Mouse (Mus musculus) neural tube, embryonic 13.5 days (tissue): ENCODE data around the gene Tef. TPM values are rescaled to one million over a fixed set of nuclear protein-coding genes. Genes with fewer than 3 reads are reported as not detected.

Source experiments
- ATAC-seq: fragments of 200-750 bp; cut with Nextera tagmentation; 2 replicates; pipeline ENCODE4 v1.8.0; 2017; ENCODE audit warnings: low read depth, mild to moderate bottlenecking, moderate TSS enrichment, moderate library complexity
- H3K27ac ChIP-seq: fragments of 300-500 bp; sonication (generic); replicated peaks from 2 replicates; pipeline ENCODE4 v1.5.1; 2015; ENCODE audit warnings: moderate library complexity, mild to moderate bottlenecking, inconsistent platforms
- H3K27me3 ChIP-seq: fragments of 300-500 bp; sonication (generic); 2 replicates; pipeline ENCODE4 v1.6.1; 2015; ENCODE audit warnings: mild to moderate bottlenecking, inconsistent platforms
- H3K36me3 ChIP-seq: fragments of 300-500 bp; sonication (generic); 2 replicates; pipeline ENCODE4 v1.6.1; 2015; ENCODE audit warnings: mild to moderate bottlenecking, inconsistent platforms
- H3K4me1 ChIP-seq: fragments of 300-500 bp; sonication (generic); replicated peaks from 2 replicates; pipeline ENCODE4 v1.6.1; 2015; ENCODE audit warnings: inconsistent platforms
- H3K4me2 ChIP-seq: fragments of 300-500 bp; sonication (generic); 2 replicates; pipeline ENCODE4 v1.6.1; 2015; ENCODE audit warnings: inconsistent platforms, mild to moderate bottlenecking, moderate library complexity
- H3K4me3 ChIP-seq: fragments of 300-500 bp; sonication (generic); 2 replicates; pipeline ENCODE4 v1.5.1; 2015; ENCODE audit warnings: mild to moderate bottlenecking, inconsistent platforms
- H3K9ac ChIP-seq: fragments of 300-500 bp; sonication (generic); 2 replicates; pipeline ENCODE4 v1.6.1; 2015; ENCODE audit warnings: moderate library complexity, mild to moderate bottlenecking, inconsistent platforms
- H3K9me3 ChIP-seq: fragments of 300-500 bp; sonication (generic); 2 replicates; pipeline ENCODE4 v1.6.1; 2016; ENCODE audit warnings: inconsistent platforms
- WGBS: fragments of 180-500 bp; shearing (Covaris S2); methylation state at CpG from one replicate; pipeline ENCODE4 v1.1.7; 2015; 5-methylcytosine and 5-hydroxymethylcytosine counted together
- polyA plus RNA-seq: library from polyadenylated mRNA; unstranded; fragments of >200 nt; fragmentation: Nextera tagmentation; extraction: Ambion mirVana; gene quantifications from 2 replicates; pipeline ENCODE4 v1.2.1, GENCODE M21; 2015

Gene Tef
- polyA plus RNA-seq, 1 experiment from 2014 or later = 20.6 TPM

DNA sequence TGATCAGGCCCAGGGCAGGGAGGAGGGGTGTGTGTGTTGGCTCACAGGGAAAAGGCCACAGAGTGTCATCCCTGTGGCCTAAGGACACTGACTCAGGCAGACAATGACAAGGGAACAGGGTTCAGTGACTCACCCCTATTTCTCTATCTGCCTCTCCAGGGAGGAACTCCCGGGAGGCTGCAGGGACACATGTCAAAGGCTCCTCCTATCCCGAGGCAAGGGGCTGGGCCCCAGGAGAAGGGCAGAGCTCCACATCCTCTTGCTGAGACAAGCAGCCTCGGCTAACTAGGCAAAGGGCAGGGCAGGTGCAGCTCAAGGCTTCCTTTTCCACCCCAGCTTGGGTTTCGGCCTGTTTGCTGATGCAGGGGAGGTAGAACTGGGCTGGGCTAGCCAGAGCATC lies 43.5 kb downstream of the Tef start:
- no peaks in the 10 kb centered on the region for H3K27me3 ChIP-seq
- no peak overlapping the region for H3K27ac ChIP-seq
- no peak overlapping the region for H3K9ac ChIP-seq
- H3K4me1 ChIP-seq = no peaks in the 10 kb centered on the region; the same call in 1 of the 2 replicates
- H3K36me3 ChIP-seq = peaks cover 35% of the 10 kb centered on the region
- 34% methylated on average over 4 of the region's 4 CpGs for WGBS
- H3K4me2 ChIP-seq = no peak overlapping the region
- H3K4me3 ChIP-seq = no peak overlapping the region
- ATAC-seq = no peak
- H3K9me3 ChIP-seq = no peaks in the 10 kb centered on the region

DNA sequence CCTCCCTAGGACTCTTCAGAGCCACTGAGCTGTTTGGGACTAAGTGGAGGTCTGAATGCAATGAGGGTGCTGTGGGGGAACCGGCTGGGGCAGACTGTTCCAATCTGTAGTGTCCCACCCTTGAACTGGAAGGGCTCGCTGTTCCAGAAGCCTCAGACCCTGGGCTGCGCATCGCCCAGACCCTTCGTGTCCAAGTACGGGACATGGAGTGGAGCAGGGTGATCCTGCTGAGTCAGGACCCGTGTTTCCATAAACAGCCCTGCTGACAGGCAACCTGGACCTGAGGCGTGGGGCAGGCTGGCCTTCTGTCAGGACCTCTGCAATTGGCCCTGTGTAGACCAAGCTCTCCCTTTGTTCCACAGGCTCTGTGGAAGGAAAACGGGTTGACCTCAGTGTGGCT lies 44.5 kb downstream of the Tef start:
- peaks cover 45% of the 10 kb centered on the region for H3K36me3 ChIP-seq
- no peak overlapping the region for H3K27ac ChIP-seq
- 83% methylated on average over 9 of the region's 9 CpGs for WGBS
- no peaks in the 10 kb centered on the region for H3K9me3 ChIP-seq
- H3K4me1 ChIP-seq = no peaks in the 10 kb centered on the region; the same call in 1 of the 2 replicates
- no peak overlapping the region for H3K4me3 ChIP-seq
- H3K9ac ChIP-seq = no peak overlapping the region
- ATAC-seq = no peak
- no peak overlapping the region for H3K4me2 ChIP-seq
- no peaks in the 10 kb centered on the region for H3K27me3 ChIP-seq

DNA sequence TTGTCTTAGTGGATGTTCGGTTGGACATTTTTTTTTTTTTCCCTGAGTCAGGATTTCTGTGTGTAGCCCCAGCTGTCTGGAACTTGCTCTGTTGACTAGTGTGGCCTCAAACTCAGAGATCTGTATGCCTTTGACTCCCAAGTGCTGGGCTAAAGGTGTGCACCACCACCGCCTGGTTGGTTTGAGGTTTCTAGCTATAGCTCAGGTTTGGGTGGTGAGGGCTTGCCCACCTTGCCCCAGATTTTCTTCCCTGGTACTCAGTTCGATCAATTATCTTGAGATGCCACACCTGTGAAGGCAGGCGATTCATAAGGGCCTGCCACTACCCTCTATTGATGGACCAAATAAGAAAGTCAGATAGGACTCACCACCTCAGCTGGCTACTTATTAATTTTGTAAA lies 44.9 kb downstream of the Tef start:
- no peak overlapping the region for H3K27ac ChIP-seq
- H3K36me3 ChIP-seq = peaks cover 49% of the 10 kb centered on the region
- H3K4me3 ChIP-seq = no peak overlapping the region
- H3K4me2 ChIP-seq = no peak overlapping the region
- no peaks in the 10 kb centered on the region; the same call in 1 of the 2 replicates for H3K4me1 ChIP-seq
- 88% methylated on average over 4 of the region's 4 CpGs for WGBS
- no peaks in the 10 kb centered on the region for H3K9me3 ChIP-seq
- ATAC-seq = no peak
- H3K27me3 ChIP-seq = no peaks in the 10 kb centered on the region
- no peak overlapping the region for H3K9ac ChIP-seq

DNA sequence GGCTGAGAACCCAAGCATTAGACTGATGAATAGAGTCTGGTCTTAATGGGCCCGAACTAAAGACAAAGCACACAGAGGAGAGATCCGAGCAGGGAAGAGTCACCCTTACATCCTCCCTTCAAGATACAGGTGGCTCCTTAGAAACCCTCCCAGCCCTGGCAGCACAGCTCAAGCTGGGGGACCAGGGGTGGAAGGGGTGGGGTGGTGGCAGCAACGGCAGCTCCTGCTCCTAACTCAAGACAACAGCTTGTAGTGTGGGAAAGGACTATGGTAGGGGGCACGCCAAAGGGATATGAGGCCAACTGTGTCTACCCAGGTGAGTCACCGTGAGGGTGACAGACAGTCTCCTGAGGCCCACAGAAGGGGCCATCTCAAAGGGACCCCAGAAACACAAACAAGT lies 45.6 kb downstream of the Tef start:
- Histone ChIP-seq H3K4me1 (no peaks in the 10 kb centered on the region; the same call in 1 of the 2 replicates), H3K36me3 (peaks cover 51% of the 10 kb centered on the region), H3K9me3 (no peaks in the 10 kb centered on the region), H3K9ac (no peak overlapping the region), H3K27me3 (no peaks in the 10 kb centered on the region), H3K27ac (no peak overlapping the region), H3K4me3 (no peak overlapping the region), H3K4me2 (no peak overlapping the region)
- ATAC-seq = no peak
- WGBS = 88% methylated on average over 5 of the region's 5 CpGs

DNA sequence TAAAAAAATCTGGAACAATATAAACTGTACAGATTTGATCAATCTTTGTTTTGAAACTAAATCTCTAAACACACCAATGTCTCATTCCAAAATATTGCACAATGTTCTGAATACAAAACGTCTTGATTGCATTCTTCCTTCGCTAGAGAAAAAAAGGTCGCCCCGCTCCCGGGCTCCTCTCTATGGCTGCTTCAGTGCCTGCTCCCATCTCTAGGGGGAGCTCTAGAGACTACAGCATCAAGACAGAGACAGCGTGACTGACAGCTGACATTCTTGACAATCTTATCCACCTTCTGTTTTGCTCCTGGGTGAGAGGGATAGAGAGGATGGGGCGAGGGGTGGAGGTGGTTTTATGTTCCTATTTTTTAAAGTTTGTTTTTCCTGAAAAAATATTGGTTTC lies 46.1 kb downstream of the Tef start:
- H3K4me3 ChIP-seq = no peak overlapping the region
- H3K4me1 ChIP-seq = no peaks in the 10 kb centered on the region; the same call in 1 of the 2 replicates
- H3K36me3 ChIP-seq = peaks cover 51% of the 10 kb centered on the region
- H3K4me2 ChIP-seq = no peak overlapping the region
- H3K9me3 ChIP-seq = no peaks in the 10 kb centered on the region
- ATAC-seq = no peak
- WGBS = 55% methylated on average over 7 of the region's 7 CpGs
- no peaks in the 10 kb centered on the region for H3K27me3 ChIP-seq
- no peak overlapping the region for H3K9ac ChIP-seq
- H3K27ac ChIP-seq = no peak overlapping the region

DNA sequence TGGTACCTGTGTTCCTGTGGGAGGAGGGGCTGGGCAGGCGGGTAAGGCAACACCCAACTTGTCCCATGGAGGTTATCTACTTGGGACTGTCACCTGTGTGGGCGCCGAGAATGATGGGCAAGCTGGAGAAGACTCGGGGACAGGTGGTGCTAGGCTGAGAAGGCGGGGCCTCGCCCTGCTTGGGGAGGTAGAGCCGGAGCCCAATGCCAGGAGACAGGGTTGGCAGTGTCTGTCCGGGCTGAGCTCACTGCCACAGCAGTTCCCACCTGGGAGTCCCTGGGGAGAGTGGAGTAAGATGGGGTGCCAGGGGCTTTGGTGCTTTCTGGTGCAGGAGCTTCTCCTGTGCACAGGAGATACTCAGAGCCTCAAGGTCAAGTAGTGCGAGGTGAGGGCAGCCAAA lies 46.9 kb downstream of the Tef start:
- Histone ChIP-seq H3K4me1 (no peaks in the 10 kb centered on the region; the same call in 1 of the 2 replicates), H3K27ac (no peak overlapping the region), H3K9me3 (no peaks in the 10 kb centered on the region), H3K36me3 (peaks cover 51% of the 10 kb centered on the region), H3K27me3 (no peaks in the 10 kb centered on the region), H3K4me2 (no peak overlapping the region), H3K4me3 (no peak overlapping the region), H3K9ac (no peak overlapping the region)
- 88% methylated on average over 9 of the region's 9 CpGs for WGBS
- peak; percentile 17; the same call in 1 of the 2 replicates for ATAC-seq

DNA sequence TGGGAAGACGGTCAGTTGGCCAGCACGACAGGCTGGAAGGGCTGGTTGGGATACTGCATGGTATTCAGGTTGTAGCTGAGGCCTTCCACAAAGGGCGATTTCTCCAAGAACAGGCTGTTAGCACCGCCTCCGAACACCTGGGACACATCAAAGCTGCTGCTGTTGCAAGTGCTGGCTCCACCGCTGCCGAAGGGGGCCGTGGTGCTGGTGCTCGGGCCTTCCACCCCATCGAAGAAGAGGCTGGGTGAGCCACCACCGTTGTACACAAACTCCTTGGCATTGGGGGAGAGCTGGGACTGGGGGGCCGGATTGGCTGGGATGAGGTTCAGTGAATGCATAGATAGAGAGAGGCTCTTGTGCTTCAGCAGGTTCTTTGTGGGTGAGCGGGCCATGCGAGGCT lies 48.5 kb downstream of the Tef start:
- Histone ChIP-seq H3K9me3 (no peaks in the 10 kb centered on the region), H3K27me3 (no peaks in the 10 kb centered on the region), H3K4me2 (no peak overlapping the region), H3K36me3 (peaks cover 51% of the 10 kb centered on the region), H3K4me3 (no peak overlapping the region), H3K4me1 (peaks cover 12% of the 10 kb centered on the region), H3K9ac (no peak overlapping the region), H3K27ac (no peak overlapping the region)
- no peak for ATAC-seq
- 87% methylated on average over 14 of the region's 14 CpGs for WGBS

- H3K9ac ChIP-seq = no peak overlapping the region
- peaks cover 51% of the 10 kb centered on the region for H3K36me3 ChIP-seq
- no peak overlapping the region for H3K4me3 ChIP-seq
- H3K27ac ChIP-seq = no peak overlapping the region
- 96% methylated on average over 15 of the region's 15 CpGs for WGBS
- H3K9me3 ChIP-seq = no peaks in the 10 kb centered on the region
- no peaks in the 10 kb centered on the region for H3K27me3 ChIP-seq
- no peak for ATAC-seq
- H3K4me2 ChIP-seq = no peak overlapping the region
- peaks cover 15% of the 10 kb centered on the region for H3K4me1 ChIP-seq
These were observed 49.2 kb downstream of the Tef start for GRCm38 (mm10) chr15:81851375-81851774.

GRCm38 (mm10) chr15:81852411-81853000 lies 50.3 kb downstream of the Tef start:
- H3K27me3 ChIP-seq = no peaks in the 10 kb centered on the region
- no peak overlapping the region for H3K27ac ChIP-seq
- peaks cover 41% of the 10 kb centered on the region for H3K36me3 ChIP-seq
- no peak overlapping the region for H3K4me3 ChIP-seq
- no peak for ATAC-seq
- no peak overlapping the region; the same call in 1 of the 2 replicates for H3K9ac ChIP-seq
- WGBS = 90% methylated on average over 9 of the region's 9 CpGs
- no peak overlapping the region for H3K4me2 ChIP-seq
- H3K4me1 ChIP-seq = peaks cover 27% of the 10 kb centered on the region
- H3K9me3 ChIP-seq = no peaks in the 10 kb centered on the region

DNA sequence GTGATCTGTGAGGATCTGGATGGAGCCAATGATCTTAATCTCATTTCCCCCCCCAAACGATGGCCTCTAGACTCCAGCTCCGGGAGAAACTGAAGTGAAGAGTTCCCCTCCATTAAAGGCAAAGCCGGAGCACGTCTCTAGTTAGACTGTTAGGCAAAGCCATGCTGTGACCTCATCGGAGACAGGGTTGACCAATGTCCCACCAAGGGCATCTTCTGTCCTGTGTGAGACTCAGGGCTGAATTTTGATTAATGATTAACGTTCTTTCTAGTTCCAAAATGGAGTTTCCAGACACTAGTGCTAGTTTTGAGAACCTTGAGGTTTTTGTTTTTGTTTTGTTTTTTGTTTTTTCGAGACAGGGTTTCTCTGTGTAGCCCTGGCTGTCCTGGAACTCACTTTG lies 50.9 kb downstream of the Tef start:
- peaks cover 36% of the 10 kb centered on the region for H3K36me3 ChIP-seq
- ATAC-seq = no peak
- H3K27me3 ChIP-seq = no peaks in the 10 kb centered on the region
- H3K27ac ChIP-seq = no peak overlapping the region
- peaks cover 27% of the 10 kb centered on the region for H3K4me1 ChIP-seq
- no peak overlapping the region for H3K9ac ChIP-seq
- H3K4me3 ChIP-seq = no peak overlapping the region
- WGBS = 91% methylated on average over 7 of the region's 7 CpGs
- no peaks in the 10 kb centered on the region for H3K9me3 ChIP-seq
- no peak overlapping the region for H3K4me2 ChIP-seq

- H3K4me2 ChIP-seq = peak overlapping the region; percentile 94
- peaks cover 11% of the 10 kb centered on the region for H3K36me3 ChIP-seq
- peak; percentile 86 for ATAC-seq
- peak overlapping the region; percentile 90 for H3K9ac ChIP-seq
- no peaks in the 10 kb centered on the region for H3K27me3 ChIP-seq
- H3K4me1 ChIP-seq = peaks cover 41% of the 10 kb centered on the region
- under 1% methylated on average over 28 of the region's 28 CpGs for WGBS
- H3K4me3 ChIP-seq = peak overlapping the region; percentile 92
- H3K27ac ChIP-seq = peak overlapping the region; percentile 96
- no peaks in the 10 kb centered on the region for H3K9me3 ChIP-seq
These were observed 54.0 kb downstream of the Tef start for GRCm38 (mm10) chr15:81856030-81856790.

GRCm38 (mm10) chr15:81856938-81857723 lies 54.9 kb downstream of the Tef start:
- H3K36me3 ChIP-seq = peaks cover 2% of the 10 kb centered on the region; the same call in 1 of the 2 replicates
- H3K4me1 ChIP-seq = peaks cover 41% of the 10 kb centered on the region
- H3K27ac ChIP-seq = peak overlapping the region; percentile 96
- 2% methylated on average over 14 of the region's 14 CpGs for WGBS
- peak overlapping the region; percentile 90 for H3K9ac ChIP-seq
- no peaks in the 10 kb centered on the region for H3K27me3 ChIP-seq
- H3K4me3 ChIP-seq = peak overlapping the region; percentile 92
- H3K9me3 ChIP-seq = no peaks in the 10 kb centered on the region
- peak overlapping the region; percentile 94 for H3K4me2 ChIP-seq
- no peak for ATAC-seq
